In genomic region chr16:90933534-90934176, GRCm38 (mm10) we compare ENCODE assay signal across 8 mouse cellular contexts. TPM values are rescaled to one million over a fixed set of nuclear protein-coding genes. Genes with fewer than 3 reads are reported as not detected.
DNase-seq lines count a peak whose midpoint lies in the region; ATAC-seq and TF ChIP-seq lines count a peak whose summit lies in the region.

No protein-coding gene starts in this region.

- TF ChIP-seq EP300 in MEL (IDR thresholded peaks at IDR 0.05; ENCODE audit: low read depth in 1 of 2, low read length in 2 of 2), result no peak

- H3K4me2 ChIP-seq in kidney, embryonic 14.5 days (replicated peaks; ENCODE audit: low read depth, low read length), result peak overlapping the region; percentile 71
- peak overlapping the region; percentile 87 for H3K4me2 ChIP-seq in midbrain, embryonic 12.5 days (replicated peaks)

- ATAC-seq in kidney, embryonic 14.5 days (ENCODE audit: low FRiP score, low TSS enrichment), result no peak
- ATAC-seq in midbrain, embryonic 12.5 days (ENCODE audit: low FRiP score, low read depth), result no peak

- peaks cover 6% of the 10 kb centered on the region for H3K79me2 ChIP-seq in MEL (ENCODE audit: control insufficient read depth, insufficient read depth, low read length, poor library complexity)

- WGBS in kidney, embryonic 14.5 days, result 29% methylated on average over 13 of the region's 13 CpGs
- 33% methylated on average over 13 of the region's 13 CpGs for WGBS in hindbrain, embryonic 10.5 days
- WGBS in midbrain, embryonic 12.5 days, result 33% methylated on average over 12 of the region's 13 CpGs

- peak overlapping the region; percentile 68; the same call in 1 of the 2 replicates for H3K27ac ChIP-seq in kidney, embryonic 14.5 days (ENCODE audit: low read depth, low read length)
- H3K27ac ChIP-seq in MEL (ENCODE audit: control insufficient read depth, low read depth, low read length), result no peak overlapping the region
- H3K27ac ChIP-seq in hindbrain, embryonic 10.5 days, result peak overlapping the region; percentile 92
- 0 out of 2 replicates have a peak overlapping the region, but pooled peaks have one; percentile 84 for H3K27ac ChIP-seq in midbrain, embryonic 12.5 days (replicated peaks)

- no peak for TF ChIP-seq CTCF in MEL (IDR thresholded peaks at IDR 0.05 in 2 of 3, conservative IDR thresholded peaks at IDR 0.05 in 1 of 3; ENCODE audit: control insufficient read depth in 1 of 3, insufficient read depth in 1 of 3, low read depth in 2 of 3, low read length in 3 of 3, poor library complexity in 1 of 3, severe bottlenecking in 1 of 3)

- H3K27me3 ChIP-seq in kidney, embryonic 14.5 days (ENCODE audit: control insufficient read depth, insufficient read depth, low read length), result no peaks in the 10 kb centered on the region
- H3K27me3 ChIP-seq in MEL (ENCODE audit: control insufficient read depth in 1 of 2, insufficient read depth in 2 of 2, low read length in 2 of 2), result no peaks in the 10 kb centered on the region
- no peaks in the 10 kb centered on the region for H3K27me3 ChIP-seq in hindbrain, embryonic 10.5 days (ENCODE audit: insufficient read depth, poor library complexity, severe bottlenecking)
- no peaks in the 10 kb centered on the region for H3K27me3 ChIP-seq in midbrain, embryonic 12.5 days

- H3K9me3 ChIP-seq in kidney, embryonic 14.5 days (ENCODE audit: control insufficient read depth, low read length), result no peaks in the 10 kb centered on the region
- H3K9me3 ChIP-seq in MEL (replicated peaks; ENCODE audit: insufficient read depth, low read length), result no peaks in the 10 kb centered on the region
- no peaks in the 10 kb centered on the region for H3K9me3 ChIP-seq in hindbrain, embryonic 10.5 days
- H3K9me3 ChIP-seq in midbrain, embryonic 12.5 days, result no peaks in the 10 kb centered on the region

- H3K36me3 ChIP-seq in kidney, embryonic 14.5 days (ENCODE audit: control insufficient read depth, insufficient read depth, low read length), result peaks cover 14% of the 10 kb centered on the region; the same call in 1 of the 2 replicates
- peaks cover 0 to 7% of the 10 kb centered on the region in 2 experiments; a peak in 3 of 4 replicates for H3K36me3 ChIP-seq in MEL (ENCODE audit: control insufficient read depth in 1 of 2, insufficient read depth in 2 of 2, low read length in 2 of 2)
- H3K36me3 ChIP-seq in hindbrain, embryonic 10.5 days, result peaks cover 32% of the 10 kb centered on the region
- H3K36me3 ChIP-seq in midbrain, embryonic 12.5 days, result peaks cover 8% of the 10 kb centered on the region

- no peak for TF ChIP-seq RAD21 in MEL (IDR thresholded peaks at IDR 0.05; ENCODE audit: low read depth, low read length)

- TF ChIP-seq POLR2A in MEL (IDR thresholded peaks at IDR 0.05; ENCODE audit: control insufficient read depth in 1 of 2, insufficient read depth in 1 of 2, low read depth in 1 of 2, low read length in 2 of 2, poor library complexity in 1 of 2), result no peak

- peak overlapping the region; percentile 72 for H3K4me3 ChIP-seq in kidney, embryonic 14.5 days (ENCODE audit: low read length)
- peak overlapping the region; percentile 66 to 99 for H3K4me3 ChIP-seq in MEL (ENCODE audit: control insufficient read depth in 1 of 2, insufficient read depth in 1 of 2, low read depth in 2 of 2, low read length in 2 of 2)
- H3K4me3 ChIP-seq in hindbrain, embryonic 10.5 days, result peak overlapping the region; percentile 90
- H3K4me3 ChIP-seq in midbrain, embryonic 12.5 days, result peak overlapping the region; percentile 71

- no peak for DNase-seq in kidney, postnatal 4 days
- DNase-seq in MEL (ENCODE audit: low read depth, low spot score), result peak; percentile 22
- DNase-seq in hindbrain, embryonic 10.5 days (ENCODE audit: low spot score), result no peak
- no peak for DNase-seq in layer of hippocampus, postnatal 10 days (ENCODE audit: low spot score in 2 of 2)
- no peak for DNase-seq in yolk sac, embryonic 10.5 days (ENCODE audit: low spot score)
- DNase-seq in ovary, postnatal 36 days (ENCODE audit: low spot score), result no peak

- H3K9ac ChIP-seq in kidney, embryonic 14.5 days (ENCODE audit: low read depth, low read length), result peak overlapping the region; percentile 75
- peak overlapping the region; percentile 78 for H3K9ac ChIP-seq in MEL (ENCODE audit: control insufficient read depth, low read depth, low read length, poor library complexity, severe bottlenecking)
- peak overlapping the region; percentile 70 for H3K9ac ChIP-seq in midbrain, embryonic 12.5 days (replicated peaks)

- H3K4me1 ChIP-seq in kidney, embryonic 14.5 days (ENCODE audit: control insufficient read depth, insufficient read depth, low read length), result no peaks in the 10 kb centered on the region
- H3K4me1 ChIP-seq in MEL (ENCODE audit: control insufficient read depth in 1 of 2, insufficient read depth in 2 of 2, low read length in 2 of 2), result peaks cover 0 to 4% of the 10 kb centered on the region in 2 experiments; a peak in 2 of 4 replicates
- peaks cover 19% of the 10 kb centered on the region for H3K4me1 ChIP-seq in hindbrain, embryonic 10.5 days (replicated peaks)
- peaks cover 10% of the 10 kb centered on the region for H3K4me1 ChIP-seq in midbrain, embryonic 12.5 days

TF ChIP-seq in MEL, 35 proteins besides CTCF, POLR2A, EP300 and RAD21:
- TF ChIP-seq UBTF (IDR thresholded peaks at IDR 0.05; ENCODE audit: borderline replicate concordance, insufficient read depth, low read depth, low read length) (no peak), HCFC1 (IDR thresholded peaks at IDR 0.05; ENCODE audit: low read depth, low read length) (no peak), NELFE (IDR thresholded peaks at IDR 0.05; ENCODE audit: low read depth, low read length) (no peak), GATA1 (IDR thresholded peaks at IDR 0.05; ENCODE audit: low read depth, low read length) (no peak), TAL1 (IDR thresholded peaks at IDR 0.05; ENCODE audit: low read length) (no peak), ZNF384 (IDR thresholded peaks at IDR 0.05; ENCODE audit: low read depth, low read length) (peak; percentile 66)

RNA-seq across cellular contexts. Expression of gene Cfap298, which starts 1.3 kb away (rescaled TPM):
- 47.7 and 50.7 TPM in 2 replicates for polyA plus RNA-seq in kidney, embryonic 14.5 days (2014; fragmentation: Nextera tagmentation; extraction: Ambion mirVana)
- 65.9 and 68.5 TPM in 2 replicates for total RNA-seq in MEL (2012; rRNA removed)
- 100 to 1,000 TPM in 1 of 2 experiments, not detected in 1; 117 TPM for polyA plus RNA-seq in MEL (2012; ENCODE audit: insufficient read depth in 1 of 2, insufficient read length in 2 of 2, low read depth in 1 of 2, low replicate concordance in 2 of 2, missing spikeins in 1 of 2)
- 62.4 and 69.3 TPM in 2 replicates for polyA plus RNA-seq in hindbrain, embryonic 10.5 days (2016; fragmentation: Nextera tagmentation; extraction: Ambion mirVana)
- 43.6 and 50.1 TPM in 2 replicates for polyA plus RNA-seq in midbrain, embryonic 12.5 days (2016; fragmentation: Nextera tagmentation; extraction: Ambion mirVana)
- total RNA-seq in layer of hippocampus, postnatal 10 days (2021), result 10 to 100 TPM; 39.7 to 40.8 TPM
